Mouse (Mus musculus): ENCODE measurements at regions not wholly inside any gene's neighbourhood (a gene's known extent, or its start where the extent isn't known, plus 50 kb on each side); places are given as distances from the start of the nearest gene placed in this dataset.
A peak's percentile ranks its signal among the peaks of the same experiment; 100 is the strongest.

- DNase-seq (ENCODE audit: low read depth, low spot score): no peak
Measured at GRCm38 (mm10) chr4:80306528-80306927, 527.4 kb upstream of the Tyrp1 start.

DNA sequence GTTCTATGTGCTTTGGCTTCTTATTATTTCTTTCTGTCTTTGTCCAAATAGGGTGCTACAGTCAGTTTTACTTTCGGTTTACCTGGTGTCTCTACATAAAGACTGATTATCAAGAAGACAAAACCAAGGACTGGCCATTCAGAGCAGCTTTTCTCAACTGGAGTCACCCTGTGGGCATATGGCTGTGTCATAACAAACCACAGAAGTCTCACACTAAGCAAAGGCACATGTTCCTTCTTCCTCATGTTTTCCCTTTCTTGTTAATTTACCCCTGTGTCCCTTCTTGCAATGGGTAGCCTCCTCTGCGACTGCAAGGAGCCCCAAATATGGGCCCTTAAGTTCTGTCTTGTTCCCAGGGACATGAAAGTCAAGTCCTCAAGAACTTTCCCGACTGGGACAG, 523.3 kb upstream of the Tyrp1 start:
- DNase-seq (ENCODE audit: low read depth, low spot score): no peak

- peak; percentile 8 for DNase-seq (ENCODE audit: low read depth, low spot score)
Measured at GRCm38 (mm10) chr4:80311091-80311490, 522.8 kb upstream of the Tyrp1 start.

Data from A20 (cell line).